Comparison of ENCODE assay signal across 26 mouse cellular contexts in genomic region chr2:156191540-156191939, GRCm38 (mm10). TPM values are rescaled to one million over a fixed set of nuclear protein-coding genes. Genes with fewer than 3 reads are reported as not detected.
DNase-seq lines count a peak whose midpoint lies in the region; ATAC-seq and TF ChIP-seq lines count a peak whose summit lies in the region.
"Had no signal": no experiment of that assay in that cellular context is flagged by ENCODE, and none has a peak within 500 bp of the region (broad histone marks: within the 10 kb centered on the region; RNA-seq: fewer than 3 reads in every experiment).

No protein-coding gene starts in this region.

- no peak for ATAC-seq in heart, embryonic 11.5 days (replicated peaks; ENCODE audit: insufficient number of reproducible peaks, low FRiP score, low TSS enrichment)
- no peak for ATAC-seq in midbrain, postnatal 0 days (ENCODE audit: low FRiP score)
- no peak for ATAC-seq in midbrain, embryonic 15.5 days (replicated peaks)
- ATAC-seq: forebrain, embryonic 13.5 days; hindbrain, embryonic 16.5 days had no signal

- intact Hi-C loops in left cerebral cortex, adult 2 months (cut with DNase I): no loop called here

- H3K4me3 ChIP-seq in heart, embryonic 11.5 days (ENCODE audit: low read depth, low read length): no peak overlapping the region
- no peak overlapping the region for H3K4me3 ChIP-seq in left cerebral cortex, adult 2 months
- no peak overlapping the region for H3K4me3 ChIP-seq in midbrain, postnatal 0 days (ENCODE audit: low read depth, low read length)
- H3K4me3 ChIP-seq in midbrain, embryonic 15.5 days: no peak overlapping the region
- H3K4me3 ChIP-seq: embryonic facial prominence, embryonic 10.5 days; embryonic facial prominence, embryonic 15.5 days; forebrain, embryonic 13.5 days; liver, embryonic 15.5 days; neural tube, embryonic 12.5 days had no signal

- H3K27ac ChIP-seq in heart, embryonic 11.5 days (ENCODE audit: low read depth, low read length): no peak overlapping the region
- no peak overlapping the region for H3K27ac ChIP-seq in left cerebral cortex, adult 2 months
- H3K27ac ChIP-seq in midbrain, postnatal 0 days (ENCODE audit: low read depth, low read length): no peak overlapping the region
- no peak overlapping the region for H3K27ac ChIP-seq in midbrain, embryonic 15.5 days
- H3K27ac ChIP-seq: embryonic facial prominence, embryonic 10.5 days; embryonic facial prominence, embryonic 15.5 days; forebrain, embryonic 13.5 days; neural tube, embryonic 12.5 days had no signal

- WGBS in heart, embryonic 11.5 days (ENCODE audit: insufficient replicate concordance): 89% methylated on average over 2 of the region's 2 CpGs
- WGBS in midbrain, postnatal 0 days: 91% methylated on average over 2 of the region's 2 CpGs
- 94% methylated on average over 2 of the region's 2 CpGs for WGBS in midbrain, embryonic 15.5 days

- H3K27me3 ChIP-seq in heart, embryonic 11.5 days (ENCODE audit: control insufficient read depth, insufficient read depth, low read length): no peaks in the 10 kb centered on the region
- no peaks in the 10 kb centered on the region for H3K27me3 ChIP-seq in midbrain, postnatal 0 days (ENCODE audit: insufficient read depth, low read length)
- no peaks in the 10 kb centered on the region for H3K27me3 ChIP-seq in midbrain, embryonic 15.5 days (replicated peaks)
- H3K27me3 ChIP-seq: embryonic facial prominence, embryonic 15.5 days; forebrain, embryonic 13.5 days; liver, embryonic 15.5 days; neural tube, embryonic 12.5 days had no signal

- no peak overlapping the region for H3K4me2 ChIP-seq in heart, embryonic 11.5 days
- H3K4me2 ChIP-seq in midbrain, postnatal 0 days (ENCODE audit: low read depth, low read length, poor library complexity, severe bottlenecking): no peak overlapping the region
- no peak overlapping the region for H3K4me2 ChIP-seq in midbrain, embryonic 15.5 days
- H3K4me2 ChIP-seq: embryonic facial prominence, embryonic 15.5 days; forebrain, embryonic 13.5 days; neural tube, embryonic 12.5 days had no signal

- DNase-seq in heart, adult 11 months: peak; percentile 80
- DNase-seq in left cerebral cortex, adult 2 months (ENCODE audit: extremely low spot score in 1 of 2, low spot score in 2 of 2): no peak
- DNase-seq in left cerebral cortex, adult 9 months (ENCODE audit: low spot score in 2 of 2): no peak
- DNase-seq in midbrain, postnatal 0 days (ENCODE audit: low spot score): no peak
- DNase-seq in right cerebral cortex, postnatal 36 days (ENCODE audit: low spot score in 2 of 2): no peak
- DNase-seq: adrenal gland, postnatal 25 days; cerebellum, adult 11-12 months; cerebellum, postnatal 10 days; gastrocnemius, postnatal 36 days; heart, postnatal 14 days; kidney, adult 9 months; kidney, postnatal 14 days; left cerebral cortex, postnatal 4 days; lung, postnatal 10 days; midbrain, embryonic 14.5 days; right cerebral cortex, adult 18-20 months; right cerebral cortex, postnatal 4 days; thymus, postnatal 4 days had no signal

- no peak overlapping the region for H3K9ac ChIP-seq in heart, embryonic 11.5 days (ENCODE audit: low read depth, low read length)
- H3K9ac ChIP-seq in midbrain, postnatal 0 days (replicated peaks; ENCODE audit: low read length, poor library complexity, severe bottlenecking): no peak overlapping the region
- no peak overlapping the region for H3K9ac ChIP-seq in midbrain, embryonic 15.5 days
- H3K9ac ChIP-seq: embryonic facial prominence, embryonic 15.5 days; forebrain, embryonic 13.5 days; liver, embryonic 15.5 days; neural tube, embryonic 12.5 days had no signal

- peaks cover 3% of the 10 kb centered on the region; the same call in 1 of the 2 replicates for H3K4me1 ChIP-seq in heart, embryonic 11.5 days (ENCODE audit: control insufficient read depth, insufficient read depth, low read length)
- no peaks in the 10 kb centered on the region for H3K4me1 ChIP-seq in midbrain, postnatal 0 days (ENCODE audit: insufficient read depth, low read length)
- H3K4me1 ChIP-seq in midbrain, embryonic 15.5 days: peaks cover 7% of the 10 kb centered on the region; the same call in 1 of the 2 replicates

- peak; percentile 24 for TF ChIP-seq CTCF in left cerebral cortex, adult 2 months (IDR thresholded peaks at IDR 0.05)
- TF ChIP-seq CTCF in midbrain, postnatal 0 days (IDR thresholded peaks at IDR 0.05): peak; percentile 18; the same call in 1 of the 2 replicates

- H3K36me3 ChIP-seq in heart, embryonic 11.5 days (ENCODE audit: control insufficient read depth, insufficient read depth, low read length): no peaks in the 10 kb centered on the region
- H3K36me3 ChIP-seq in midbrain, postnatal 0 days (ENCODE audit: insufficient read depth, low read length): no peaks in the 10 kb centered on the region
- H3K36me3 ChIP-seq in midbrain, embryonic 15.5 days (replicated peaks): no peaks in the 10 kb centered on the region
- H3K36me3 ChIP-seq: embryonic facial prominence, embryonic 10.5 days; embryonic facial prominence, embryonic 15.5 days; liver, embryonic 15.5 days; neural tube, embryonic 12.5 days had no signal

- H3K9me3 ChIP-seq in heart, embryonic 11.5 days (replicated peaks; ENCODE audit: control insufficient read depth, low read length): no peaks in the 10 kb centered on the region
- H3K9me3 ChIP-seq in midbrain, postnatal 0 days (ENCODE audit: low read length): no peaks in the 10 kb centered on the region
- H3K9me3 ChIP-seq in midbrain, embryonic 15.5 days: no peaks in the 10 kb centered on the region
- H3K9me3 ChIP-seq: embryonic facial prominence, embryonic 10.5 days; embryonic facial prominence, embryonic 15.5 days; forebrain, embryonic 13.5 days; liver, embryonic 15.5 days; neural tube, embryonic 12.5 days had no signal

RNA-seq across cellular contexts. Expression of gene Phf20, which starts 4.7 kb away (rescaled TPM):
- 61.1 and 62.7 TPM in 2 replicates for polyA plus RNA-seq in heart, embryonic 11.5 days (2014; fragmentation: Nextera tagmentation; extraction: Ambion mirVana)
- 10 to 100 TPM; 82.7 to 85.6 TPM for total RNA-seq in left cerebral cortex, adult 2 months (2021)
- total RNA-seq in midbrain, postnatal 0 days (2014; rRNA removed): 27.6 and 37.4 TPM in 2 replicates
- 108 and 116 TPM in 2 replicates for polyA plus RNA-seq in midbrain, postnatal 0 days (2015; fragmentation: Nextera tagmentation; extraction: Ambion mirVana)
- 113 and 119 TPM in 2 replicates for polyA plus RNA-seq in midbrain, embryonic 15.5 days (2015; fragmentation: Nextera tagmentation; extraction: Ambion mirVana)

RNA-seq across cellular contexts. Expression of gene Rbm39, which starts 11.5 kb away (rescaled TPM):
- polyA plus RNA-seq in heart, embryonic 11.5 days (2014; fragmentation: Nextera tagmentation; extraction: Ambion mirVana): 465 and 476 TPM in 2 replicates
- 100 to 1,000 TPM; 286 to 301 TPM for total RNA-seq in left cerebral cortex, adult 2 months (2021)
- total RNA-seq in midbrain, postnatal 0 days (2014; rRNA removed): 234 and 372 TPM in 2 replicates
- polyA plus RNA-seq in midbrain, postnatal 0 days (2015; fragmentation: Nextera tagmentation; extraction: Ambion mirVana): 387 and 466 TPM in 2 replicates
- polyA plus RNA-seq in midbrain, embryonic 15.5 days (2015; fragmentation: Nextera tagmentation; extraction: Ambion mirVana): 427 and 448 TPM in 2 replicates

RNA-seq across cellular contexts. Expression of gene Nfs1, which starts 47.6 kb away (rescaled TPM):
- 55.7 and 58.2 TPM in 2 replicates for polyA plus RNA-seq in heart, embryonic 11.5 days (2014; fragmentation: Nextera tagmentation; extraction: Ambion mirVana)
- total RNA-seq in left cerebral cortex, adult 2 months (2021): 10 to 100 TPM; 36.3 to 42.0 TPM
- total RNA-seq in midbrain, postnatal 0 days (2014; rRNA removed): 34.5 and 40.3 TPM in 2 replicates
- 34.9 and 38.5 TPM in 2 replicates for polyA plus RNA-seq in midbrain, postnatal 0 days (2015; fragmentation: Nextera tagmentation; extraction: Ambion mirVana)
- polyA plus RNA-seq in midbrain, embryonic 15.5 days (2015; fragmentation: Nextera tagmentation; extraction: Ambion mirVana): 35.4 and 35.8 TPM in 2 replicates

RNA-seq across cellular contexts. Expression of gene Romo1, which starts 47.7 kb away (rescaled TPM):
- 428 and 430 TPM in 2 replicates for polyA plus RNA-seq in heart, embryonic 11.5 days (2014; fragmentation: Nextera tagmentation; extraction: Ambion mirVana)
- 100 to 1,000 TPM; 142 to 153 TPM for total RNA-seq in left cerebral cortex, adult 2 months (2021)
- total RNA-seq in midbrain, postnatal 0 days (2014; rRNA removed): 89.4 and 107 TPM in 2 replicates
- 521 and 552 TPM in 2 replicates for polyA plus RNA-seq in midbrain, postnatal 0 days (2015; fragmentation: Nextera tagmentation; extraction: Ambion mirVana)
- 377 and 400 TPM in 2 replicates for polyA plus RNA-seq in midbrain, embryonic 15.5 days (2015; fragmentation: Nextera tagmentation; extraction: Ambion mirVana)
